Mouse (Mus musculus) frontal cortex, postnatal 14 days (tissue): Measurements from ENCODE around the gene Ldlr.
"Not testable (repeated sequence)": the region's sequence is repeated elsewhere in the genome, so short reads cannot be mapped to it uniquely, and the experiment has no call there.

Source experiments
- DNase-seq, 2 experiments: peaks; one replicate each; pipeline ENCODE4 v3.0.0; 2022; ENCODE audit warnings: low spot score in 2 of 2

Ldlr gene

GRCm38 (mm10) chr9:21723377-21724146, at the start of gene Ldlr:
Gene Ldlr (plus strand): TSS chr9:21723483.
- peak; percentile 76 to 81 for DNase-seq

GRCm38 (mm10) chr9:21677706-21678105, 45.6 kb upstream of the Ldlr start:
- DNase-seq = no peak

- no peak for DNase-seq
Measured at GRCm38 (mm10) chr9:21680448-21680847, 42.8 kb upstream of the Ldlr start.

GRCm38 (mm10) chr9:21682827-21683226, 40.5 kb upstream of the Ldlr start:
- DNase-seq = no peak

GRCm38 (mm10) chr9:21683897-21684296, 39.4 kb upstream of the Ldlr start:
- DNase-seq = no peak

GRCm38 (mm10) chr9:21688554-21688953, 34.7 kb upstream of the Ldlr start:
- no peak for DNase-seq

- DNase-seq = no peak
Measured at GRCm38 (mm10) chr9:21690031-21690430, 33.3 kb upstream of the Ldlr start.

GRCm38 (mm10) chr9:21691862-21692261, 31.4 kb upstream of the Ldlr start:
- no peak for DNase-seq

- DNase-seq = no peak
Measured at GRCm38 (mm10) chr9:21692491-21692890, 30.8 kb upstream of the Ldlr start.

GRCm38 (mm10) chr9:21694071-21694470, 29.2 kb upstream of the Ldlr start:
- no peak for DNase-seq

GRCm38 (mm10) chr9:21695229-21695792, 28.0 kb upstream of the Ldlr start:
- DNase-seq = no peak

- no peak for DNase-seq
Measured at GRCm38 (mm10) chr9:21697121-21697520, 26.2 kb upstream of the Ldlr start.

GRCm38 (mm10) chr9:21699280-21699679, 24.0 kb upstream of the Ldlr start:
- DNase-seq = not testable (repeated sequence)

- DNase-seq = no peak
Measured at GRCm38 (mm10) chr9:21701091-21701490, 22.2 kb upstream of the Ldlr start.

GRCm38 (mm10) chr9:21703494-21703893, 19.8 kb upstream of the Ldlr start:
- DNase-seq = no peak

- DNase-seq = no peak
Measured at GRCm38 (mm10) chr9:21706085-21706484, 17.2 kb upstream of the Ldlr start.

- no peak for DNase-seq
Measured at GRCm38 (mm10) chr9:21706586-21707265, 16.6 kb upstream of the Ldlr start.

- DNase-seq = no peak
Measured at GRCm38 (mm10) chr9:21709340-21709739, 13.9 kb upstream of the Ldlr start.

- DNase-seq = no peak
Measured at GRCm38 (mm10) chr9:21715298-21715697, 8.0 kb upstream of the Ldlr start.

- no peak for DNase-seq
Measured at GRCm38 (mm10) chr9:21717015-21717414, 6.3 kb upstream of the Ldlr start.

- no peak for DNase-seq
Measured at GRCm38 (mm10) chr9:21721036-21721435, 2.2 kb upstream of the Ldlr start.

- peak; percentile 88 to 89 for DNase-seq
Measured at GRCm38 (mm10) chr9:21724147-21724536, 859 bp downstream of the Ldlr start.
